Mouse (Mus musculus) spleen, postnatal 4 days (tissue): Measurements from ENCODE around the gene Scarb1.
A peak's percentile ranks its signal among the peaks of the same experiment; 100 is the strongest.

Experiments
- DNase-seq, 2 experiments: peaks; one replicate each; pipeline ENCODE4 v3.0.0; 2022; ENCODE audit warnings: low spot score in 2 of 2

Gene Scarb1

DNA sequence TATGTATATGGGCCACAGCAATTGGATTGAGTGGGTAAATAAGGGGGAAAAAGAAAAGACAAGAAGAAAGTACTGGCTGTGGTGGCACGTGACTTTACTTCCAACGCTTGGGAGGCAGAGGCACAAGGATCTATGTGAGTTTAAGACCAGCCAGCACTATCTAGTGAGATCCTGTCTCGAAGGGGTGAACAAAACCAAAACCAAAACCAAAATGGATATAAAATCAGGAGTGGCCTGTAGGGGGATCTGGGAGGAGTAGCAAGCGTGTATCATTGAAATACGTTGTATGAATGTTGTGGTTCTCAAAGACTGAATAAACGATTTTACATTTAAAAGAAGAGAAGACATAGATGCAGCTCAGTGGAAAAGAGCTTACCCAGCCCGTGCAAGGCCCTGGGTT lies 34.5 kb downstream of the Scarb1 start:
- no peak for DNase-seq

DNA sequence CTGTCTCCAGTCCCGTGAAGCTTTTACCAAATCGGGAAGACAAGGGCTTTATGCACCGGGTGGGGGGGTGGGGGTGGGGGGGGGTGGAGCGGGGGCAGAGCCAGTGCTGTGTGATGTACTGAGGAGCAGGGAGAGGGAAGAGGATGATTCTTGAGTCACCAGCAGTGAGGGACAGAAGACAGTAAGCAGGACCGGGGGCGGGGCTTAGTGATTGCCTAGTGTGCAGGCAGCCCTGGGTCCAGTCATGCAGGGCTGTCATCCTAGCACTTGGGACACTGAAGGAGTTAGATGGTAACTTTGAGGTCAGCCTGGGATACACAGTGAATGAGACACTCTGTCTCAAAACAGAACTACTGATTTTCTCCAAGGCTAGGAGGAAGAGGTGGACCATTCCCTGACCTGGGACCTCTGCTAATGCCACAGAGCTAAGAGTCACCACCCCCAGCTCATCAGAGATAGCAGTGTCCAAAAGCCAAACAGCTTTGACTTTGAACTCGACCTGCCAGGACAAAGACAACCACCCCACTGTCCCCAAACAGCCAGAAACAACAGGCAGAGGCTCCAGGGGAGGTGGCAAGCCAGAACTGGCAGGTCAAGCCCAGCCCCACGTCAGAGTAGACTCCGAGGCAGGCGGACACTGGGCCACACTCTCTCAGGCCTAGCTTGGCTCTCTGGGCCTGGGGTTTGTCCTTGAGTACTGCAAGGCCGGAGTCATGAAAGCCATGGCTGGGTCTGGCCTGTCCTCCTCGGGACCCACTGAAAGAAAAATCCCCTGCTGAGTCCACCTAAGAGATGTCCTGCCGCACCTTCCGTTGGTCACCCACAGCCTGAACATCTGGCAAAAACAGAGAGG lies 35.4 kb downstream of the Scarb1 start:
- no peak for DNase-seq

GRCm38 (mm10) chr5:125304245-125304856 lies 36.5 kb downstream of the Scarb1 start:
- DNase-seq: peak in 1 of 2 experiments; percentile 37

GRCm38 (mm10) chr5:125303055-125303454 lies 37.8 kb downstream of the Scarb1 start:
- DNase-seq: no peak

GRCm38 (mm10) chr5:125298234-125298633 lies 42.7 kb downstream of the Scarb1 start:
- DNase-seq: no peak

GRCm38 (mm10) chr5:125297171-125297570 lies 43.7 kb downstream of the Scarb1 start:
- no peak for DNase-seq

DNA sequence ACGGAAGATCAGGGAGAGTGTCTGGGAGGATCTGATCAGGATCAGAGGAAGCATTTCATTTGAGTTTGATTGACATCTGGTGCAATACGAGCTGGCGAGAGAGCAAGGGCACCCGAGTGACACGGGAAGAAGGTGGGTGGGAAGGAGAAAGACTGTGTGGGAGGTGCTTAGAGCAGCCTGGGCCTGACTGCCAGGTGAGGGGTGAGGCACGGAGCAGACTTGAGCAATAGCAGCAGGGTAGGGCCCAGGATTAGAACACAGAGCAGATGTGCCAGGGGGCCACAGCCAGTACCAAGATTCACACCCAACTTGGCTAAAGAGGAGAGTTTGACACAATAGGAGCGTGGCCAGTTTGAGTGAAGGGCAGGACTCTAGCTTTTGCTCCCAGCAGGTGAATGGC lies 47.9 kb downstream of the Scarb1 start:
- no peak for DNase-seq

DNA sequence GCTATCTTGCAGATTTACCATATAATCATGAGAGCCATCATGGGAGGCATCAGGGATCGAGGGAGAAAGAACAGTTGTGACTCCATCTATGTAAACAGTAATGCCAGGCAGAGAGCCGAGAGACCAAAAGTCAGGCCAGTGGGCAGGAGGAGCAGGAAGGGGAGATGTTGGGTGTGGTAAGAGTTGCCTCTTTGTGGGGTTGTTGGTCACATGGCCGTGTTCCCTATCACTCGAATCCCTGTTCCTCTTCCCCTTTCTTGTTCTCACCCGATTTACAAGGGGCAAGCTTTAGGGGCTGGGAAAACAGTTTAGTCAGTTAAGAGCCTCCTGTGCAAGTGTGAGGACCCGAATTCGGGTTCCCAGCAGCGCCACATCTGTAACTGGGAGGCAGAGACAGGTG lies 49.0 kb downstream of the Scarb1 start:
- no peak for DNase-seq

GRCm38 (mm10) chr5:125291387-125291786 lies 49.5 kb downstream of the Scarb1 start:
- DNase-seq: no peak

DNA sequence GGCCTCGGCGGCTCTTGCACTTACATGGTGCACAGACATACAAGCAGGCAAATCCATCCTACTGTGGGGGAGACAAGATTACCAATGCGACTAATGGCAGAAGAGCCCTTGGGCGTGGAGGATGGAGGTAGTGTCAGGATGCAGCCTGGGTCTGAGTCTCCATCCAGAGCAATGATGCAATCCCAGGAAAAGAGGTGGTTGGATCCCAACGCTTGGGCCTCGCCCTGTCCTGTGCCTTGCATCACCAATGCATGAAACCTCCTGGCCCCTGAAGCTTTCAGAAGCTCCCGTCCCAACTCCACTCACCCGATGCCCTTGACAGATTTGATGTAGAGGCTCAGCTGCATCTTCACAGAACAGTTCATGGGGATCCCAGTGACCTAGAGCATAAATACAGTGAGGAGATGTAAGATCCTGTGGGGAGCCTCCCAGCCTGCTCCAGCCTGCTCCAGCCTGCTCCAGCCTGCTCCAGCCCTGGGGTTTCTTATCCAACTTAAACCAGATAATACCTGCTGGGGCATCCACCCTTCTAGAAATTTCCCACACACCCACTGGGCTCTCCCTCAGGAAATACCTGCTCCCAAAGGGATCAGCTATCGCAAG lies 53.7 kb downstream of the Scarb1 start:
- DNase-seq: no peak

DNA sequence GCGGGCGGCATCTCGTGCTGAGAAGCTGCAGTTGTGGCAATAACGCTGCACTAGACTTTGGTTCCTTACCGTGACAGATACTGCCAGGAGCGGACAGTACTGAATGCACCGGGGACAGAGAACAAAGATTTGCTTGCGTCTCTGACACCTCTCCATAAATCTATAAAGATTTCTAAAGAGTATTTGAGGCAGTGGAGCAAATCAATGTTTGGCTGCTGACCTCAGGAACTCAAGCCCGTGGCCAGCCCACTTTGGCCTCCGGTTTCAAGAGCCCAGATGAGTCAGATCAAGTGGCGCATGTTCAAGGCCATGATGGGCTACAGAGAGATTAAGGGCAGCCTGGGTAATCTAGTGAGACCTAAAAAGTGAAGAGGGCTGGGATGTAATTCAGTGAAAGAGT lies 54.8 kb downstream of the Scarb1 start:
- DNase-seq: no peak

- DNase-seq: no peak
Observed at GRCm38 (mm10) chr5:125283748-125284640, 56.9 kb downstream of the Scarb1 start.

DNA sequence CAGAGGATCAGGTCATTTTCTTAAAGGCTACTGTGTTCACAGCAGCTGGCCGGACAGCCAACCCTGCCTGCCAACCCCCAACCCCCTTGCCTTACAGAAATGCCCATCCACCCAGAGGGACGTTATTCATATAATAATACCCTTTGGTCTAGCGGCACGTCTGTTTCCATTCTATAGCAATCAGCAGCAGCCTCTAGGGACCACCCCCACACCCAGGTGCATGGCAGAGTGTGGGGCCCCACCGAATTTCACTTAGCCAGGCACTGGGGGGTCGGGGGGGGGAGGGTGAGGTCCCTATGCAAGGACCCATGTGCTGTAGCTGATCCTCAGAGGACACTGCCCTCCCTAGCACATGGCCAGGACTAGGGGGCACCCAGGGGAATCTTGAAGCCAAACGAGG lies 61.7 kb downstream of the Scarb1 start:
- DNase-seq: no peak

DNA sequence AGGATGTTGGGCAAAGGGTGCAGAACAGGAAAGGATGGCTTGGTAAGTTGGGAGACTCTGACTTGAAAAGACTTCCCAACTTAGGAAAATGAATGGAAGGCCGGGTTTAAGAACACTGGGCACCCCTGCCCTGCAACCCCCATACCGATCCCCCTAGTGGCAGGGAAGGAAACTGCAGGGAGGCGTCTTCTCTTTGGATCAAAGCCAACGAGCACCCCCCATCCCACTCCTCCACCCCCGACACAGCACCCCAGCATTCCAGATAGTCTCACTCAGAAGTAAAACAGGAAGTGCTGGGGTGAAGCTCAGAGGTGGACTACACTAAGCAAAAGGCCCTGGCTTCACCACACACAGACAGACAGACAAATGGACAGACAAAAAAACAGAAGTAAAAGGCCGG lies 62.6 kb downstream of the Scarb1 start:
- DNase-seq: peak in 1 of 2 experiments; percentile 29

- DNase-seq: no peak
Observed at GRCm38 (mm10) chr5:125277313-125277712, 63.6 kb downstream of the Scarb1 start.

- no peak for DNase-seq
Observed at GRCm38 (mm10) chr5:125276765-125277164, 64.1 kb downstream of the Scarb1 start.

- no peak for DNase-seq
Observed at GRCm38 (mm10) chr5:125275315-125275714, 65.6 kb downstream of the Scarb1 start.

DNA sequence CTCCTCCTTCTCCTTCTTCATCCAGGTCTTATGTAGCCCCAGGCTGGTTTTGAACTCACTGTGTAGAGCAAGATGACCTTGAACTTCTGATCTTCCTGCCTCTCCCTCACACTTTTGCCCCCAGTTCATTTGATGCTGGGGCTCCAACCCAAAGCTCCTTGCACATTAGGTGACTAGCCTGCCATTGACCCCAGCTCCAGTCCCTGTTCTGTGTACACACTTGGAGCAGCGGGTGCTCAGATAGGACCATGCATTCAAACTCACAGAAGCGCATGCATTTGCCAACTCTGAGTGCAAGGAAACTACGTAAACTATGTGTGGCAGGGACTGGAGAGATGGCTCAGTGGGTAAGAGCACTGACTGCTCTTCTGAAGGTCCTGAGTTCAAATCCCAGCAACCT lies 66.1 kb downstream of the Scarb1 start:
- DNase-seq: no peak

DNA sequence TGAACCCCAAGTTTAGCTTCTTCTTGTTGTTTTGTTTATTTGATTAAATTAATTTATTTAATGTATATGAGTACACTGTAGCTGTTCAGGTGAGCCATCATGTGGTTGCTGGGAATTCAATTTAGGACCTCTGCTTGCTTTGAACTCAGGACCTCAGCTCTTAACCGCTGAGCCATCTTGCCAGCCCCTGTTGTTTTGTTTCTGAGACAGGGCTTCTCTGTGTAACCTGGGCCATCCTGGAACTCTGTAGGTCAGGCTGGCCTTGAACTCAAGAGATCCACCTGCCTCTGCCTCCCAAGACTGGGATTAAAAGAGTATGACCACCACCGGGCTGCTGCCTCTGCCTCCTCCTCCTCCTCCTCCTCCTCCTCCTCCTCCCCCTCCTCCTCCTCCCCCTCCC lies 66.7 kb downstream of the Scarb1 start:
- no peak for DNase-seq

- DNase-seq: peak; percentile 55 to 78
Observed at GRCm38 (mm10) chr5:125273666-125274109, 67.2 kb downstream of the Scarb1 start.

GRCm38 (mm10) chr5:125272231-125272988 lies 68.5 kb downstream of the Scarb1 start:
- no peak for DNase-seq
